In genomic region chr17:29528568-29529187, GRCm38 (mm10) we compare ENCODE assay signal across 13 mouse cellular contexts. TPM values are rescaled to one million over a fixed set of nuclear protein-coding genes. Genes with fewer than 3 reads are reported as not detected.
DNase-seq lines count a peak whose midpoint lies in the region; ATAC-seq and TF ChIP-seq lines count a peak whose summit lies in the region.
"Had no signal": no experiment of that assay in that cellular context is flagged by ENCODE, and none has a peak within 500 bp of the region (broad histone marks: within the 10 kb centered on the region; RNA-seq: fewer than 3 reads in every experiment).

No protein-coding gene starts in this region.

- H3K27ac ChIP-seq in intestine, postnatal 0 days (ENCODE audit: low read depth, low read length) = no peak overlapping the region
- H3K27ac ChIP-seq in intestine, embryonic 15.5 days = no peak overlapping the region
- H3K27ac ChIP-seq in testis, adult 2 months (ENCODE audit: control insufficient read depth, insufficient read depth, low read depth, low read length) = no peak overlapping the region
- H3K27ac ChIP-seq in bone marrow, adult 2 months (ENCODE audit: control insufficient read depth, insufficient read depth, low read depth, low read length, poor library complexity) = no peak overlapping the region
- H3K27ac ChIP-seq: forebrain, embryonic 12.5 days; hindbrain, embryonic 14.5 days had no signal

- H3K4me3 ChIP-seq in intestine, postnatal 0 days (ENCODE audit: low read depth, low read length) = no peak overlapping the region
- no peak overlapping the region for H3K4me3 ChIP-seq in intestine, embryonic 15.5 days (replicated peaks)
- no peak overlapping the region for H3K4me3 ChIP-seq in testis, adult 2 months (ENCODE audit: control insufficient read depth, low read depth, low read length)
- no peak overlapping the region for H3K4me3 ChIP-seq in bone marrow, adult 2 months (replicated peaks; ENCODE audit: control insufficient read depth, low read depth, low read length)
- H3K4me3 ChIP-seq: forebrain, embryonic 12.5 days had no signal

- no peak for DNase-seq in testis, postnatal 14 days (ENCODE audit: low spot score)
- peak; percentile 54 for DNase-seq in testis, postnatal 10 days (ENCODE audit: low spot score)
- no peak for DNase-seq in heart, adult 9 months (ENCODE audit: low spot score in 2 of 2)
- DNase-seq: cerebellum, adult 11-12 months had no signal

- no peak for TF ChIP-seq POLR2A in testis, adult 2 months (IDR thresholded peaks at IDR 0.05; ENCODE audit: control insufficient read depth, low read depth, low read length)
- TF ChIP-seq POLR2A in bone marrow, adult 2 months (IDR thresholded peaks at IDR 0.05; ENCODE audit: borderline replicate concordance, control insufficient read depth, low read depth, low read length) = no peak

- TF ChIP-seq CTCF in intestine, postnatal 0 days (IDR thresholded peaks at IDR 0.05; ENCODE audit: low read depth) = peak; percentile 85
- TF ChIP-seq CTCF in testis, adult 2 months (IDR thresholded peaks at IDR 0.05; ENCODE audit: control insufficient read depth, insufficient read depth, insufficient replicate concordance, low read depth, low read length) = peak; percentile 44; the same call in 1 of the 2 replicates
- TF ChIP-seq CTCF in bone marrow, adult 2 months (IDR thresholded peaks at IDR 0.05; ENCODE audit: control insufficient read depth, insufficient read depth, low read length) = peak; percentile 67

- H3K9ac ChIP-seq in intestine, postnatal 0 days (ENCODE audit: low read depth, low read length) = no peak overlapping the region
- H3K9ac ChIP-seq in intestine, embryonic 15.5 days = no peak overlapping the region
- H3K9ac ChIP-seq: forebrain, embryonic 12.5 days; hindbrain, embryonic 14.5 days had no signal

- H3K4me2 ChIP-seq in intestine, postnatal 0 days (replicated peaks; ENCODE audit: low read depth) = no peak overlapping the region
- H3K4me2 ChIP-seq in intestine, embryonic 15.5 days (replicated peaks) = no peak overlapping the region
- H3K4me2 ChIP-seq: forebrain, embryonic 12.5 days; hindbrain, embryonic 14.5 days had no signal

- H3K4me1 ChIP-seq in intestine, postnatal 0 days (replicated peaks; ENCODE audit: control insufficient read depth, insufficient read depth, low read length) = no peaks in the 10 kb centered on the region
- H3K4me1 ChIP-seq in intestine, embryonic 15.5 days (replicated peaks) = 0 out of 2 replicates have a peak, but pooled peaks cover 3% of the 10 kb centered on the region
- H3K4me1 ChIP-seq in testis, adult 2 months (ENCODE audit: control insufficient read depth, insufficient read depth, low read length) = peaks cover 7% of the 10 kb centered on the region
- H3K4me1 ChIP-seq in bone marrow, adult 2 months (ENCODE audit: control insufficient read depth, insufficient read depth, low read length) = no peaks in the 10 kb centered on the region

- H3K36me3 ChIP-seq in intestine, postnatal 0 days (ENCODE audit: control insufficient read depth, insufficient read depth) = no peaks in the 10 kb centered on the region
- no peaks in the 10 kb centered on the region for H3K36me3 ChIP-seq in intestine, embryonic 15.5 days
- H3K36me3 ChIP-seq in testis, adult 2 months (ENCODE audit: control insufficient read depth, insufficient read depth, low read length) = no peaks in the 10 kb centered on the region; the same call in 1 of the 2 replicates
- H3K36me3 ChIP-seq: forebrain, embryonic 12.5 days had no signal

- ATAC-seq in intestine, postnatal 0 days = peak; percentile 16; the same call in 1 of the 2 replicates
- ATAC-seq in intestine, embryonic 15.5 days = no peak
- ATAC-seq in inflammation-experienced regulatory T-cells, adult 6 months = no peak

- no peaks in the 10 kb centered on the region for H3K27me3 ChIP-seq in intestine, postnatal 0 days (replicated peaks; ENCODE audit: control insufficient read depth, insufficient read depth, low read length)
- no peaks in the 10 kb centered on the region for H3K27me3 ChIP-seq in intestine, embryonic 15.5 days (replicated peaks)
- H3K27me3 ChIP-seq in testis, adult 2 months (ENCODE audit: control insufficient read depth, insufficient read depth, low read length) = no peaks in the 10 kb centered on the region
- H3K27me3 ChIP-seq: forebrain, embryonic 12.5 days had no signal

- no peaks in the 10 kb centered on the region for H3K9me3 ChIP-seq in intestine, postnatal 0 days (ENCODE audit: control insufficient read depth)
- no peaks in the 10 kb centered on the region for H3K9me3 ChIP-seq in intestine, embryonic 15.5 days
- H3K9me3 ChIP-seq: forebrain, embryonic 12.5 days had no signal

- 68% methylated on average over 8 of the region's 8 CpGs for WGBS in intestine, postnatal 0 days
- 63% methylated on average over 8 of the region's 8 CpGs for WGBS in intestine, embryonic 15.5 days
- WGBS in bone marrow, adult 2 months = 71% methylated on average over 8 of the region's 8 CpGs

RNA-seq across cellular contexts. Expression of gene Gm17657, which starts 20.8 kb away (rescaled TPM):
- polyA plus RNA-seq in intestine, postnatal 0 days (2015; fragmentation: Nextera tagmentation; extraction: Ambion mirVana) = not detected in 2 replicates
- polyA plus RNA-seq in intestine, embryonic 15.5 days (2015; fragmentation: Nextera tagmentation; extraction: Ambion mirVana) = not detected in 2 replicates
- 18.6 and 21.1 TPM in 2 replicates for polyA plus RNA-seq in testis, adult 2 months (2012; rRNA removed)
- 0.65 TPM in 1 of 2 replicates, not detected in the other for polyA plus RNA-seq in bone marrow, adult 2 months (2011; ENCODE audit: insufficient read depth, insufficient read length, low replicate concordance, missing spikeins)
- under 1 TPM in 2 of 3 experiments, not detected in 1; 0.23 to 0.39 TPM for polyA plus RNA-seq in inflammation-experienced regulatory T-cells, adult 6 months (2017; shearing (Covaris generic))
- polyA plus RNA-seq: forebrain, embryonic 12.5 days; hindbrain, embryonic 14.5 days; neural tube, embryonic 11.5 days; stomach, embryonic 16.5 days had no signal

RNA-seq across cellular contexts. Expression of gene Tbc1d22b, which starts 20.9 kb away (rescaled TPM):
- polyA plus RNA-seq in intestine, postnatal 0 days (2015; fragmentation: Nextera tagmentation; extraction: Ambion mirVana) = 8.6 TPM in 2 replicates
- polyA plus RNA-seq in intestine, embryonic 15.5 days (2015; fragmentation: Nextera tagmentation; extraction: Ambion mirVana) = 13.1 and 13.8 TPM in 2 replicates
- 26.0 and 26.5 TPM in 2 replicates for polyA plus RNA-seq in testis, adult 2 months (2012; rRNA removed)
- polyA plus RNA-seq in bone marrow, adult 2 months (2011; ENCODE audit: insufficient read depth, insufficient read length, low replicate concordance, missing spikeins) = 4.1 and 9.9 TPM in 2 replicates
- 10 to 100 TPM in 2 of 3 experiments, 1 to 10 TPM in 1; 9.0 to 11.5 (median 11.4) TPM for polyA plus RNA-seq in inflammation-experienced regulatory T-cells, adult 6 months (2017; shearing (Covaris generic))

RNA-seq across cellular contexts. Expression of gene Tmem217, which starts 23.5 kb away (rescaled TPM):
- 0.16 TPM in 1 of 2 replicates, not detected in the other for polyA plus RNA-seq in intestine, postnatal 0 days (2015; fragmentation: Nextera tagmentation; extraction: Ambion mirVana)
- polyA plus RNA-seq in intestine, embryonic 15.5 days (2015; fragmentation: Nextera tagmentation; extraction: Ambion mirVana) = 0.49 and 0.80 TPM in 2 replicates
- 312 and 396 TPM in 2 replicates for polyA plus RNA-seq in testis, adult 2 months (2012; rRNA removed)
- polyA plus RNA-seq in bone marrow, adult 2 months (2011; ENCODE audit: insufficient read depth, insufficient read length, low replicate concordance, missing spikeins) = not detected in 2 replicates
- 1 to 10 TPM in 2 of 3 experiments, not detected in 1; 1.1 to 1.3 TPM for polyA plus RNA-seq in inflammation-experienced regulatory T-cells, adult 6 months (2017; shearing (Covaris generic))

RNA-seq across cellular contexts. Expression of gene Pim1, which starts 38.1 kb away (rescaled TPM):
- 16.8 and 18.9 TPM in 2 replicates for polyA plus RNA-seq in intestine, postnatal 0 days (2015; fragmentation: Nextera tagmentation; extraction: Ambion mirVana)
- polyA plus RNA-seq in intestine, embryonic 15.5 days (2015; fragmentation: Nextera tagmentation; extraction: Ambion mirVana) = 13.4 TPM in 2 replicates
- polyA plus RNA-seq in testis, adult 2 months (2012; rRNA removed) = 87.2 and 99.7 TPM in 2 replicates
- polyA plus RNA-seq in bone marrow, adult 2 months (2011; ENCODE audit: insufficient read depth, insufficient read length, low replicate concordance, missing spikeins) = 172 and 208 TPM in 2 replicates
- 100 to 1,000 TPM; 255 to 344 (median 288) TPM for polyA plus RNA-seq in inflammation-experienced regulatory T-cells, adult 6 months (2017; shearing (Covaris generic))

Comparison
In these comparisons a context has a peak if more than half of its experiments do, and no peak if none do; other contexts are left out.
1. RNA of gene Gm17657, which starts 20.8 kb away (polyA plus RNA-seq): 18.6 to 21.1 TPM in testis, adult 2 months; 0.65 TPM in bone marrow, adult 2 months, 0.23 to 0.39 TPM in inflammation-experienced regulatory T-cells, adult 6 months, not detected in intestine, embryonic 15.5 days and not detected in intestine, postnatal 0 days; every median in the first group is over 10 times any median in the second.
2. RNA of gene Tmem217, which starts 23.5 kb away (polyA plus RNA-seq): 312 to 396 TPM in testis, adult 2 months; 1.1 to 1.3 TPM in inflammation-experienced regulatory T-cells, adult 6 months, 0.49 to 0.80 TPM in intestine, embryonic 15.5 days, 0.16 TPM in intestine, postnatal 0 days and not detected in bone marrow, adult 2 months; every median in the first group is over 100 times any median in the second.
3. Peak in every context shown above with its lines, with median percentiles within 50 percentile points of each other: CTCF ChIP-seq.